Mouse (Mus musculus) bone marrow, adult 2 months (tissue): ENCODE measurements at regions not wholly inside any gene's neighbourhood (a gene's known extent, or its start where the extent isn't known, plus 50 kb on each side); places are given as distances from the start of the nearest gene placed in this dataset.

Experiments
- CTCF ChIP-seq: fragments of 200-500 bp; IDR thresholded peaks from 2 replicates; pipeline ENCODE4 v1.5.1; 2011; ENCODE audit warnings: low read length, control low read depth; ENCODE audit not compliant: control insufficient read depth, insufficient read depth
- POLR2A ChIP-seq: fragments of 200-500 bp; IDR thresholded peaks from 2 replicates; pipeline ENCODE4 v1.6.1; 2011; ENCODE audit warnings: low read depth, mild to moderate bottlenecking, control low read depth, low read length, borderline replicate concordance; ENCODE audit not compliant: control insufficient read depth

DNA sequence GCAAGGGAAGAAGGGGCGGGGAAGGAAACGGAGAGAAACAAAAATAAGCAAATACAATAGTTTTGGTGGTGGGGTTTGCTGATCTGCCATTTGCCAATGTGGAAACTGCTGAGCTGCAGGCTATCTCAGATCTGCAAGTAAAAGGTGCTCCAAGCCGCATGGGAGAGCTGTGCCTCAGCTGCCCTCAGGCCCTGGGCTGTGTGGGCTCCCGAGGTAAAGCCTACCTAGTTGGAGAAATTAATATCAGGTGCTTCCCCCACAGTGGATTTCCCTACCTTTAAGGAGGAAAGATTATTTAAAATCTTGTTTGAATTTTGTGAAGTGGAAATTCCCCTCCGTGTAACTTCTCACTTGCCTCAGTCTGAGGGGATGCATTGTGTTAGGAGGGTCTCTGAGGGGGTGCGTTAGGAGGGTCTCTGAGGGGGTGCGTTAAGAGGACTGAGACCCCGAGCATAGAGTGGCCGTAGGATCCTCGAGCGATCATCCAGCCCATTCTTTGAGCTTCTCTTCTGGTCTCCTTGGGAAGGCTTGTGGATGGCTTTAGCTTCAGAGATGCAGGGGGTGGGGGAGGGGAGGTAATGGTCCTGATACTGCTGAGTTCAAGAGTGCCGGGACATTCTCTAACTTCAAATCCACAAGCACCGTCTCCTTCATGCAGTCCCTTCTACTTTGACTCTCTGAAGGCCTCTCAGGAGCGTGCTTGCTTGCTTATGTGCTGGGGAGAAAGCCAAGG is 89.9 kb upstream of the Ccnd2 start:
- TF ChIP-seq POLR2A, result no peak
- TF ChIP-seq CTCF, result no peak
